Mouse (Mus musculus): ENCODE results near the gene Zgrf1.

The Zgrf1 gene

DNA sequence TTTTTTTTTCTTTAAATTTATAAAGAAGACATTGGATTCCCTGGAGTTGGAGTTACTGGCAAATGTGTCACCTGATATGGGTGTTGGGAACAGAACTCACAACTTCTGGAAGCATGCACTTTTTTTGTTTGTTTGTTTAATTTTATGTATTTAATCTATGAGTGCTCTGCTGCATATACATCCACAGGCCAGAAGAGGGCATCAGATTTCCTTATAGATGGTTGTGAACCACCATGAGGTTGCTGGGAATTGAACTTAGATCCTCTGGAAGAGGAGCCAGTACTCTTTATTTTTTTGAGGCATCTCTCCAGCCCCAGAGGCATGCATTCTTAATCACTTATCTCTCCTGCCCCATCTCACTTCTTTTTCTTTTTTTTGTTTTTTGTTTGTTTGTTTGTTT lies 4.9 kb downstream of the Zgrf1 start:
- no peak for DNase-seq (ENCODE audit: low spot score)

DNA sequence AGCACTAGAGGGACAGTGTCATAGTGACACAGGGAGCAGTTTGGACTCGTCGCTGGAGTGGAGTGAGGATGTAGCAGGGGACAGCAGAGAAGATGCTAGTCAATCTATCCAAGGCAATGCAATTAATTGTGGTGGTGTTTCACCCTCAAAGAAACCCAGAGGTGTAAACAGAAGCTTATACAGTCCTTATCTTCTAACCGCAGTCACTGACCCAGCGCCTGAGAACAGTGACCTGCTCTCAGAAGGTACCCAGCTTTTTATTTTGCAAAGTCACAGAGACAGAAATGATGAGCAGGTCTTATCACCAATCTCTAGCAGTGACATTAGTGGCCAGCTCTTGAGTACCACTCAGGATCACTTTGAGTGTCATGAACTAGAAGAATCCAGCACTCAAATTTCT lies 9.7 kb downstream of the Zgrf1 start:
- no peak for DNase-seq (ENCODE audit: low spot score)

DNA sequence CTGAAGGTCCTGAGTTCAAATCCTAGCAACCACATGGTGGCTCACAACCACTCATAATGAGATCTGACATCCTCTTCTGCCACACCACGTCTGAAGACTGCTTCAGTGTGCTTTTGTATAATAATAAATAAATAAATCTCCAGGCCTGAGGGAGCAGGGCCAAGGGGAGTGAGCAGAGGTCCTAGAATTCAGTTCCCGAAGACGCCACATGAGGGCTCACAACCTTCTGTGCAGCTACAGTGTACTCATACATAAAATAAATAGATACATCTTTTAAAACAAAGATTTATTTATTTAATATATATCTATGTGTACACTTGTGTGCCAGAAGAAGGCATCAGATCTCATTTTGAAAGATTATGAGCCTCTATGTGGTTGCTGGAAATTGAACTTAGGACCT lies 11.8 kb downstream of the Zgrf1 start:
- DNase-seq (ENCODE audit: low spot score), result no peak

DNA sequence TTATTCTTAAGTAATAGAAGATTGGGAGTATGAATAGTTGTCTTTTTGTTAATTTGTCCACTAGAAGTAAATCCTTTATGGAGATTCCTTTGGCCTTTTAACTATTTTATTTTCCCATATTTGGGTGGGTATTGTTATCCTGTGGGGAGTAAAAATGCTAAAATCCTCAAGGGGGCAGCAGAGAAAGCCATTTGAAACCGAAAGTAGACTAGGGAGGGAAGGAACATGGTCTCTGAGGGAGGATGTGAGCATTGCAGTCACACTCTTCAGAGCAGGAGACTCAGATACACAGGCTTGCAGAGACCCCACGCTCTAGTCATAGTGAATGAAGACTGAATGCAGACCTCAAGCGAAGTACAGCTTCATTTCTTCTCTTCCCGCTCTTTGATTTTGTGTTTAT lies 19.3 kb downstream of the Zgrf1 start:
- no peak for DNase-seq (ENCODE audit: low spot score)

DNA sequence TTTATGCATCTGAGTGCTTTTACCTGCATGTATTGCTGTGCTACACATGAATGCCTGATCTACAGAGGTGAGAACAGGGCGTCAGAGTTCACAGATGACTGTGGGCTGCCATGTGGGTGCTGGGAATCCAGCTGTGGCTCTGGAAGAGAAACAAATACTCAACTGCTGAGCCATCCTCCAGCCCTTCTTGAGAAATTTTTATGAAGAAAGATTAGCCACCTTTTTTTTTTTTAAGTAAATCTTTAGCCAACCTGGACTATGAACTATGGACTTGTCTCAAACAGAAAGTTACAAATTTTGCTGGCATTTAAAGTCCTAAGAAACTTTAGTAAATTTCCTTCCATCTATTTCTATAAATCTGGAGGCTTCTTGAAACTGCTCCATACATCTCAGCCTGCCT lies 43.8 kb downstream of the Zgrf1 start:
- no peak for DNase-seq (ENCODE audit: low spot score)

DNA sequence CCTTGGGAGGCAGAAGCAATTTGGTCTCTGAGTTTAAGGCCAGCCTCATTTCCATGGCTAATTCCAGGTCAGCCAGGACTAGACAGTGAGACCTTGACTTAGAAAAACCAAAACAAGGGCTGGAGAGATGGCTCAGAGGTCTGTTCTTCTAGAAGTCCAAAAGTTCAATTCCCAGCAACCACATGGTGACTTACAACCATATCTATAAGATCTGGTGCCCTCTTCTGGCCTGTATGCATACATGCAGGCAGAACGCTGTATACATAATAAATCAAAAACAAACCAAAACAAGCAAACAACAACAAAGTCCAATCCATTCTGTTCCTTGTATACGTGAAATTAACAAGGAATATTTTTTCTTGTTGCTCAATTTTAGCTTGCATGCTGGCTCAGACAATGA lies 54.8 kb downstream of the Zgrf1 start:
- DNase-seq (ENCODE audit: low spot score), result no peak

DNA sequence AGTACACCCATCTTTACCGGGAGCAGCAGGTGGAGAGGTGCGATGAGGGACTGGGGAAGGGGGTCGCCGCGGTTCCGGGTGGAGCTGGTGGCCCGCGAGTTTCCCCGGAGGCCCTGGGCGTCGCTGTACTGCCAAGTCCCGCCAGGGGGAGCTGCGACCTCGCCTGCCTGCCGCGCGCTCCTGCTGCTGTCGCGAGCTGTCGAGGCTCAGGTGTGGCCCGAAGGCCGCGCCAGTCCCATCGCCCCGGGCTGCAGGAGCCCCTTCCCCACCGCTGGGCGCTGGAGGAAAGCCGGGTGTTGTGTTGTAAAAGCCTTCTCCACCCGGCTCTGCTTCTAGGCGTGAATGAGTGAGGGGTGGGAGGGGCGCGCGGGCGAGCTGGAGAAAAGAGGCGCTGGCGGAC lies 72.0 kb downstream of the Zgrf1 start:
- DNase-seq (ENCODE audit: low spot score), result no peak

DNA sequence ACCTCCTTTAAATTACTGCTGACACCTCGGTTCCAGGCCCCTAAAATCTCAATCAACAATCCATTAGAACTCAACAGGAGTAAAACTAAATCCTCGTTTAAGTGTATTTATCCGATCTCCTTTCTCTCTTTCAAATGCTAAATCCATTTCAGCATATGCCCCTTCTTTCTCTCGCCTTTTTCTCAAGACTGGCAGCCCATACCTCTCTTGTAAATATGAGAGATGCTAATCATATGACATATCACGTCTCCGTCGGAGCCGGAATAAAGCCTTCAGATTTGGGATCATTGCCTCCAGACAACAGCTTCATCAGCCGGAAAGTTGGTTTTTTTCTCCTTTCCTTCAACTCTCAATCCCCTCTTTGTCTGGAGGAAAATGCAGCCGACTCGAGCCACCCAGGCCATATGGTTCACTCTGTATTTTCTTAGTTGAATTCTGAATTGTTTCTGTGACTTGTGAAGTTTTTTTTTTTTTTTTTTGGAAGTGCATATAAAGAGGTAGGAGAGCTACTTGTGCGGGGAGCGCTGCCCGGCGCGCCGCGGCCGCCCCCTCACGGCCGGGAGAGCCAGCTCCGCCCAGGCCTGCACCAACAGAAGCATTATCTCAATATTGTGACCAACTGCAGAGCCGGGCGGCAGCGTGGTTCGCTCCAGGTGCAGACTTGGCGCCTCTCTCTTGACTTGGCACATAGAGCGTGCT lies 72.6 kb downstream of the Zgrf1 start:
- DNase-seq (ENCODE audit: low spot score), result no peak

DNA sequence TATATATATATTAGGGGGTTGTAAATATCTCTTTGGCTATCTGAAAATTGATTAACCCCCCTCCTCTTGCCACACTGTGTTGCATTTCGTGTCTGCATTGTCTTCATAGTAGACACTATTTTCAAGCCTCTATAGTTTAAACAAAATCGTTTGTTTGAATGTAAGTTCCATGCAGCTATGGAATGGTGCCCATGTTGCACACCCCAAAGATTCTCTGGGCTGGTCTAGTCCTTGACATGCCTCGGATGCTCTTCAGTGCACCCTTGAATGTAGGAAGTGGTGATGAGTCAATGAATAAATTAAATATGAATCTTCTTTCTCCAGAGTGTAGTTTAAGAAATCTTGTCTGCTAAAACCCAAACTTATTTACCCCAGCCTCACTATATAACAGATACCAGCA lies 73.2 kb downstream of the Zgrf1 start:
- DNase-seq (ENCODE audit: low spot score), result no peak

DNA sequence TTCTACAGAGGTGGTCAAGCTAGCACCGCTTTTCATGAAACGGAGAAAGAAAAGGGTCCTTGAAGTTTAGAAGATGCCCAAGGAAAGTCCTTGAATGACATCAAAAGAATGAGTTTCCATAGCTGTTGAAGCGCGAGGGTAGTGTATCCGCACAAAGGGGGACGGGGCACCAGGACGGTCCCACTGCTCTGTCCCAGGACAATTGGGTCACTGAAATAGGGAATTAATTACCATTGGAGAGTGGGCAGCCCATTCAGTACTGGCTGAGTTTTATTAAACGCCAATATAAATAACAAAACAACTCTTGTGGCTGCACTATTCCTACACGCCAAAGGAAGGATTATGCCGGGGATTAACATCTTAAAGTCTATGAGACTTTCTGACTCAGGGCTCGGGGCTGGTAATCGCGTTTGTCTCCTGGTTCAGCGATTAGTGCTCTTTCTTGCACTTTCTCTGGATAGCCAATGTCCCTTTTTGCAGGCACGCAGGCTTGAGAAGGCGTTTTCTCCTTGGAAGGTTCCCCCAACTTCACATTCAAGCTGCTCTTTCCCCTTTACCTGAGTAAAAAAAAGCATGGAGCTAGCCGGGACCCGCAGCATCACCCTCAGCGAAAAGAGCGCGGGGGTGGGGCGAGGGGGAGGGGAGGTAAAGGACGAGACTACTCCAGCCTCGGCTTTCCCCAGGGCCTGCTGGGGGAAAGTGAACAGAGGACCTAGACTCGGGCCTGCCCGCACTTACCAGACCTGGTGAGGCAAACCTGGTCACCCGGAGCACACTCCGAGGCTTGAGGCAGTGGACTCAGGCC lies 74.1 kb downstream of the Zgrf1 start:
- no peak for DNase-seq (ENCODE audit: low spot score)

DNA sequence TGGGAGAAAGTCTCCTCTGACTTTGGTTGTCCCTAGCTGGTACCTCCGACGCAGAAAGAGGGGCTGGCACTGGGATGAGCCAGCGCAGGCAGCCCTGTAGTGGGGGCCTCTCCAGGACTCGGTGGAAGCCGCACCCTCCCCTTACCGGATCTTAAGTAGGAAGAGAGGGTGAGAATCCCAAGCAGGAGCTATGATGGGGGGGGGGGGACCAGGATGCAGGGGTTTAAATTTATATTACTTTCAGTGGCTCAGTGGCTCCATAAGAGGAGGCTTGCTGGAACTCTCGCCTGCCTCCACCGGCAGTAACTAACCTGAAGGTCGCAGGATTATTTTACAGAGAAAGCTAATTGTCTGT lies 74.6 kb downstream of the Zgrf1 start:
- no peak for DNase-seq (ENCODE audit: low spot score)

DNA sequence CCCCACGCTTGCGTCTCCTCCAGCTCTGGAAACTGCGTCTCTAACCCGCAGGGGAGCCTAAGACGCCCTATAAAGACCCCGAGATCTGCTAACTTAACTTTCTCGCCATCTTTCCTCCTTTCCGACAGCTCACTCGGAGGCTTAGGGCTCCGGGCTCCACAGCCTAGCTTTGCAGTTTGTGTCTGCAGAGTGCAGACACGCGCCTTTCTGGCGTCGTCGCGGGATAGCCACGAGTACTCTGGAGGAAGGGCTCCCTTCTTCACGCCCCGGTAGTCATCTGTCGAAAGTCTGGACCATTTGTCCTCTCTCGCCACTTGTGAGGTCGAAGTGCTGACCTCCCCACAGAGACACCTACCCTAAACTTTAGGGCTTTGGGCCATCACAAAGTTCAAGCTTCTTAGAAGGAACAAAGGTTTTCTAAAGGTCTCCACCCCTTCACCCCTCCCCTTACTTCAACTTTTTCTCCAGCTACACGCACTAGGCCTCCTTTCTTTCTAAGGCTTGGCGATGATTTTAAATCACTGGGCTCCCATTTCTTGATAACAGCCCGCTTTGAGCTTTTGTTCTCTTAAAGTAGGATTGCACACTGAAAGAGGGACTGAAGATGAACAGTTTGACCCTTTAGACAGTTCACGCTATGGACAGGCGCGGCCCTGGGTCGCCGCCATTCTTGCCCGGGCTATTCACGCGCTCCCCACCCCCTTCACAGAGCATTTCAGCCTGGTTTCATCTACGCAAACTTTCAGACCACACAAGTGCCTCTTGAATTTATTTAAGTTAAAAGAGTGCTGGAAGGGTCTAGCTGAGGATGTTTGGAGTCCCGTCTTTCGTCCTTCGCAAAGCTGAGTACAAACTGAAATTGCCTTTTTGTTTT lies 75.3 kb downstream of the Zgrf1 start:
- DNase-seq (ENCODE audit: low spot score), result no peak

DNA sequence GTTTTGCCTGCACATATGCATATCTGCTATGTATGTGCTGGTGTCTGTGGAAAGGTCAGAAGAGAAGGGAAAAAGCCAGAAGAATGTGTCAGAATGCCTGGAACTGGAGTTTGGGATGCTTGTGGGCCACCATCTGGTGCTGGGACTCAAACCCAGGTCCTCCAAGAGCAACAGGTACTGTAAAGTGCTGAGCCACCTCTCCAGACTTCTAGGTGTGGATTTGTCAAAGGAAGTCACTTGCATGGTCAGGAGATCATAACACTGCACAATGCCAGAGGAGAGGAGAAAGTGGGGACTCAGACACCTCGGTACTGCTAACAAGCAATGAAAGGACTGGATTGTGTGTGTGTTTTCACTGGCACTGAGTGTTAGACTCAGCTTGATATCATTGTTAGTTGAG lies 76.9 kb downstream of the Zgrf1 start:
- DNase-seq (ENCODE audit: low spot score), result no peak

DNA sequence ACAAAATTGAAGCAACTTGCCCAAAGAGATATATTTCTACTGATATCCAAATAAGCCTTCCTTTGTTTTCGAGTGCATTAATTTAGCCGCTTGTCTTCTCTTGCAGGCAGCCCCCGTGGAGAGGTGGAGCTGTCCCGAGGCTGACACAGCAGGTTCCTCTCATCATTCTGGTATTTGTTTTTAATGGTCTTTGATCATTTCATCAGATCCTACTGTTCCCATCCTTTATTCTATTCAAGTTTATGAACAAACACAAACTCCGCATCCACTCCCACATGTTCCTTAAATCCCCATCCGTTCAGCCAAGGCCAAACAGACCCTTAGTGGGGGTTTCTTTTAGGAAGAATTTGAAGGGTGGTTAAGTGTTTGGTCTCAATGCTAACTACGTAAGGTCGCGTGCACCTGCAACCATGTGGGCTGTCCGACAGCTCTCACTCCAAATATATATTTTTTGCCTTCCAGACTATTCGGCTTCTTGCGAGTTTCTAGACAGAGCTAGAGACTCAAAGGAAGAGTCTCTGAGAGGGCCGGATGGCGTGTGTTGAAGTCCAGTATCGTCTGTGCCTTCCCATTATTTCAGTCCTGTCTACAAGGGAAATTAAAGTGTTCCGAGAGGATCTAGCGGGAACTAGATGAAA lies 77.6 kb downstream of the Zgrf1 start:
- no peak for DNase-seq (ENCODE audit: low spot score)

DNA sequence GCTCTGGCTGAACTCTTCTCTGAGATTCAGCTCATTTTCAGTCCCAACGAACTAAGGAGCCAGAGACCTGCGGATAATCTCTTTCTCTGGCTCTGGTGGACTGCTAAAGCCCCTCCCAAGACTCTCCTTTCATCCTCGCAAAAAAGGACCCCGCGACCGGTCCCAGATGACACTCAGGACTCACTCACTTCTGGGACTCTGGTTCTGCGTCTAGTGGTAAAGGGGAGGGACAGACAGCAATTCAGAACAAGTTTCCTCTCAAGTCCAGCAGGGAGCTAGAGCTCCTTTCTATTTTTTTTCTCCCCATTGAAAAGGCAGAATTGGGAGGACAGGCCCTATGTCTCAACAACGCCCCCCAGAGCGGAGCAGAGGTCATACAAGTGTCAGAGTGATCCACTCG lies 78.3 kb downstream of the Zgrf1 start:
- no peak for DNase-seq (ENCODE audit: low spot score)

DNA sequence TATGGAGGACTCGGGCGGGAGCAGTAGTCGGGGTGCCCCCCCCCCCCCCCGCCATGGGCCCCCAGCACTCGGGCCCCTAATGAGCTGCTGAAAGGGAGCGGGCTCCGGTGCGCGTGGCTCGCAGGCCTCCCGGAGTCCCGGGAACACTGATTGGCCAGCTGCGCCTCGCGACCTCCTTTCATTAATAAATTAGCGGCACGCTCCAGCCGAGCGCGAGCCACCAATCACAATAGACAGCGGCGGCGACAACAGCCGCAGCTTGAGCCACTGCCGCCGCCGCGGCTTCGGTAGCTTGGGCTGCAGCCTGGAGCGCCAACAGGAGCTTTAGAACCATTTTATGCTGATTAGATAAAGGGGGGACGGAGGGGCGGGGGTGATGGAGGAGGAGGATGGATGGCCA lies 79.2 kb downstream of the Zgrf1 start:
- no peak for DNase-seq (ENCODE audit: low spot score)

DNA sequence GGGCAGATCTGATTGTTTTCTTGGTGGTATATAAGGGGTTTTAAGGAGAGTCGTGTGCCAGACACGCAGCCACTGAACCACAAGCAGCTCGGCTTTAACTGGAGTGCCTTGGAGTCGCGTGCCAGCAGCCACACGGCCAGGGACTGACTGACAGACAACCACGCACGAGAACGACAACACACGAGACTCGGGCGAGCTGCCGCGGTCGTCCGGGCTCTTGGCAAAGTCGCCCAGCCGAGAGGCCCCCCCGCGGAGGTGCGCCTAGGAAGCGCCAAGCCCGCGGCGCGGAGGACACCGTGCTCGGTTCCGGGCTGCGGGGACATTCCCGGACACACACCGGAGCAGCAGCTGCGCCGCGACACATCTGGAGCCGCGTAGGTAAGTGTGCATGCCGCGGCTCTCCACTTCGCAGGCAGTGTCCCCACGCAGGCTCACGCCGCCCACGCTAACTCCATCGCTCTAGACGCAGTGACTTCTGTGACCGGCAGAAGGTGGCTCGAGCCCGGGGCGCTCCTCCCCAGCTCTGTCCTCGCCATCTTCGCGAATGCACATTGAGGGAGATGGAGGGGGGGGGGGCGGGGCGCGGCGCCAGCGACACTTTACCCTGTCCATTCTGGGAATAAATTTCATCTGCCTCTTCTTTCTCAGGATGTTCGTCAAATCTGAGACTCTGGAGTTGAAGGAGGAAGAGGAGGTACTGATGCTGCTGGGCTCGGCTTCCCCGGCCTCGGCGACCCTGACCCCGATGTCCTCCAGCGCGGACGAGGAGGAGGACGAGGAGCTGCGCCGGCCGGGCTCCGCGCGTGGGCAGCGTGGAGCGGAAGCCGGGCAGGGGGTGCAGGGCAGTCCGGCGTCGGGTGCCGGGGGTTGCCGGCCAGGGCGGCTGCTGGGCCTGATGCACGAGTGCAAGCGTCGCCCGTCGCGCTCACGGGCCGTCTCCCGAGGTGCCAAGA lies 80.1 kb downstream of the Zgrf1 start, which contains the start of gene Neurog2:
Neurog2 (plus strand) TSS at position 56 of the 953 bp plus-strand sequence.
- DNase-seq (ENCODE audit: low spot score), result no peak

DNA sequence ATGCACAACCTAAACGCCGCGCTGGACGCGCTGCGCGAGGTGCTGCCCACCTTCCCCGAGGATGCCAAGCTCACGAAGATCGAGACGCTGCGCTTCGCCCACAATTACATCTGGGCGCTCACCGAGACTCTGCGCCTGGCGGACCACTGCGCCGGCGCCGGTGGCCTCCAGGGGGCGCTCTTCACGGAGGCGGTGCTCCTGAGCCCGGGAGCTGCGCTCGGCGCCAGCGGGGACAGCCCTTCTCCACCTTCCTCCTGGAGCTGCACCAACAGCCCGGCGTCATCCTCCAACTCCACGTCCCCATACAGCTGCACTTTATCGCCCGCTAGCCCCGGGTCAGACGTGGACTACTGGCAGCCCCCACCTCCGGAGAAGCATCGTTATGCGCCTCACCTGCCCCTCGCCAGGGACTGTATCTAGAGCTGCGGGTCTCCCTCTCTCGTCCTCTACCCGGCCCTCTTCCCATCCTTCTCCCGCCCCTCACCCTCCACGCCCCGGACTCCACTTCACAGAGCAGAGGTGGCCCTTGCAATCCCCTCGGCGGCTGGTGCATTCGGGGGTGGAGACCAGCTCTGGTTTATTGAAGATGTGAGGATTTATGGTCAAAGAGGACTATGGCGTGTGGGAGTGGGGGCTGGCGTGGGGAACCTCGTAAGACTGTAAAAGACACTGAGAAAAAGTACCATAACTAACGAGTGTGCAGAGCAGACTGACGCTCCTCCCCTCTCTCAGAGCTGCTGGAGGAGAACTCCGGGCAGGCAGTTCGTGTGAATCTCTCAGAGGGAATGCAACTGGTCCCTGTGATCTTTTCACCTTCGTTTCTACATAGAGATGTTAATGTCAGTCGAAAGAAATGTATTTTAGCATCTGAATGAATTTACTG lies 81.1 kb downstream of the Zgrf1 start:
- no peak for DNase-seq (ENCODE audit: low spot score)

DNA sequence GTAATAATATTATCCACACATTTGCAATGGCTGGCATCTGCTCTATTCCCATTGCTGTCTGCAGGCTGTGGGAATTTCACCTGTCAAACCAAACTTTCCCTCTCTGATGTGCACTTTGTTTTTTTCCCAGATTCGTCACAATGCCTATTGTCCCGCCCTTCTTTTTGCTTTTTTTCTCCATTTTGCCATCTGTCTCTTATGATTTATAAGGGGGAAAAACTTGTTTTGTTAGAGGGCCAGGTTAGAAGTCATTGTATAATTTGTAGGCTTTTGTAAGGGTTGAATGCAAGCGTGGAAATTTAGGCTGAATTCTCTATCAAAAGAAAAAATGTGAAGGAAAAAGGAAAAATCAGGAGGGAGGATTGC lies 81.7 kb downstream of the Zgrf1 start:
- DNase-seq (ENCODE audit: low spot score), result no peak

Measured in ovary, postnatal 10 days (tissue).